Mouse (Mus musculus) cerebellum, adult 2 months (tissue): ENCODE measurements at regions not wholly inside any gene's neighbourhood (a gene's known extent, or its start where the extent isn't known, plus 50 kb on each side); places are given as distances from the start of the nearest gene placed in this dataset.

Experiments used
- CTCF ChIP-seq: fragments of 200-500 bp; IDR thresholded peaks from 2 replicates; pipeline ENCODE4 v1.5.1; 2011; ENCODE audit warnings: low read depth, mild to moderate bottlenecking, control low read depth, low read length, moderate library complexity, borderline replicate concordance; ENCODE audit not compliant: insufficient read depth
- POLR2A ChIP-seq: fragments of 200-500 bp; IDR thresholded peaks from 2 replicates; pipeline ENCODE4 v1.6.1; 2011; ENCODE audit warnings: low read length, control low read depth, borderline replicate concordance; ENCODE audit not compliant: insufficient read depth

- no peak for TF ChIP-seq CTCF
- no peak for TF ChIP-seq POLR2A
Observed at GRCm38 (mm10) chr10:60932855-60933254, 101.5 kb upstream of the Unc5b start.
